Mouse (Mus musculus) liver, embryonic 14.5 days (tissue): ENCODE measurements around the gene Iqschfp.

ENCODE experiments used
- CTCF ChIP-seq: IDR thresholded peaks from 2 replicates; pipeline ENCODE4 v1.5.1; 2016; ENCODE audit warnings: antibody characterized with exemption, low read depth, control low read depth
- EP300 ChIP-seq: IDR thresholded peaks from 2 replicates; pipeline ENCODE4 v1.6.1; 2016; ENCODE audit warnings: antibody characterized with exemption, low read depth

GRCm38 (mm10) chr3:68593073-68593867 is 701.2 kb downstream of the Iqschfp start:
- TF ChIP-seq EP300 (no peak), CTCF (no peak)
